Mouse (Mus musculus) neural tube, embryonic 14.5 days (tissue): Measurements from ENCODE around the gene Olfr1057. TPM values are rescaled to one million over a fixed set of nuclear protein-coding genes. Genes with fewer than 3 reads are reported as not detected.

Source experiments
- ATAC-seq: fragments of 200-750 bp; cut with Nextera tagmentation; 2 replicates; pipeline ENCODE4 v1.8.0; 2017; ENCODE audit warnings: low read depth, mild to moderate bottlenecking, moderate TSS enrichment, moderate library complexity
- H3K27ac ChIP-seq: fragments of 300-500 bp; sonication (generic); 2 replicates; pipeline ENCODE4 v1.5.1; 2014; ENCODE audit warnings: low read depth, mild to moderate bottlenecking, control low read depth, low read length, moderate library complexity, mixed read lengths
- H3K27me3 ChIP-seq: fragments of 300-500 bp; sonication (generic); 2 replicates; pipeline ENCODE4 v1.6.1; 2014; ENCODE audit warnings: low read length; ENCODE audit not compliant: control insufficient read depth, insufficient read depth
- H3K36me3 ChIP-seq: fragments of 300-500 bp; sonication (generic); 2 replicates; pipeline ENCODE4 v1.6.1; 2014; ENCODE audit warnings: low read length, mixed read lengths; ENCODE audit not compliant: control insufficient read depth, insufficient read depth
- H3K4me1 ChIP-seq: fragments of 300-500 bp; sonication (generic); 2 replicates; pipeline ENCODE4 v1.6.1; 2014; ENCODE audit warnings: low read length; ENCODE audit not compliant: control insufficient read depth, insufficient read depth
- H3K4me2 ChIP-seq: fragments of 300-500 bp; sonication (generic); 2 replicates; pipeline ENCODE4 v1.6.1; 2014; ENCODE audit warnings: mild to moderate bottlenecking, low read depth, low read length, control low read depth
- H3K4me3 ChIP-seq: fragments of 300-500 bp; sonication (generic); 2 replicates; pipeline ENCODE4 v1.5.1; 2014; ENCODE audit warnings: low read depth, low read length, control low read depth, mixed read lengths
- H3K9ac ChIP-seq: fragments of 300-500 bp; sonication (generic); replicated peaks from 2 replicates; pipeline ENCODE4 v1.6.1; 2014; ENCODE audit warnings: low read depth, mild to moderate bottlenecking, control low read depth, low read length, mixed read lengths
- H3K9me3 ChIP-seq: fragments of 300-500 bp; sonication (generic); 2 replicates; pipeline ENCODE4 v1.6.1; 2016; ENCODE audit warnings: low read length; ENCODE audit not compliant: control insufficient read depth
- WGBS: fragments of 180-500 bp; shearing (Covaris S2); extraction: QIAGEN DNeasy Blood & Tissue Kit; methylation state at CpG from one replicate; pipeline ENCODE4 v1.1.7; 2014; 5-methylcytosine and 5-hydroxymethylcytosine counted together
- polyA plus RNA-seq: library from polyadenylated mRNA; unstranded; fragments of >200 nt; fragmentation: Nextera tagmentation; extraction: Ambion mirVana; gene quantifications from 2 replicates; pipeline ENCODE4 v1.2.1, GENCODE M21; 2014

Olfr1057 gene
- polyA plus RNA-seq, 1 experiment from 2014 or later: not detected

DNA sequence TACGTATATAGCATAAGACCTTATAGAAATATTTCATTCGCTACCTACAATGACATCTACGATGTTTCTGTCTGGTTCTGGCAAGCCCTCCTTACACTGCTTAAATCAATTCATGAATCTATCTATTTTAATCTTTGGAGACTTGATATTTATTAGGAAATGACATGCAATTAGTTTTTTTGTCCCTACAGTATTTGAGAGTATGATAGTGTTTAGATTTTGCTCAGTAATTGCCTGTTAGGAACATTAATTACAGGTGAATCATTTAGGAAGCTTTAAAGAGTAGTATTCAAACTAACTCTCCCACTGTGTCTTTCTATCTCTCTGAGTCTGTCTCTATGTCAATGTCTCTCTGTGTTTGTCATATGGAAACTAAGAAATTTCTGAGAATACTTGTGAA, 42.9 kb downstream of the Olfr1057 start, which contains the start of gene Olfr1054:
TSS of gene Olfr1054 (minus strand) at position 101 of the 400 bp plus-strand sequence.
- Histone ChIP-seq H3K4me2 (no peak within 1 kb of the TSS), H3K27me3 (no peaks in the 10 kb centered on the region), H3K36me3 (no peaks in the 10 kb centered on the region), H3K9ac (no peak within 1 kb of the TSS), H3K4me3 (no peak within 1 kb of the TSS), H3K9me3 (no peaks in the 10 kb centered on the region), H3K4me1 (no peaks in the 10 kb centered on the region), H3K27ac (no peak within 1 kb of the TSS)
- WGBS: 86% methylated on average over 3 of the region's 3 CpGs
- ATAC-seq: no peak

Other genes with a start within 250 kb of the Olfr1057 start
- not detected in 2 replicates for gene Olfr1039, start 242.5 kb downstream of the Olfr1057 start, polyA plus RNA-seq
- gene Olfr1040, start 231.7 kb downstream of the Olfr1057 start, polyA plus RNA-seq: not detected in 2 replicates
- not detected in 2 replicates for gene Olfr1042, start 216.6 kb downstream of the Olfr1057 start, polyA plus RNA-seq
- gene Olfr1043, start 210.9 kb downstream of the Olfr1057 start, polyA plus RNA-seq: not detected in 2 replicates
- not detected in 2 replicates for gene Olfr1044, start 200.6 kb downstream of the Olfr1057 start, polyA plus RNA-seq
- not detected in 2 replicates for gene Olfr52, start 192.7 kb downstream of the Olfr1057 start, polyA plus RNA-seq
- not detected in 2 replicates for gene Olfr1045, start 175.4 kb downstream of the Olfr1057 start, polyA plus RNA-seq
- gene Olfr1046, start 159.1 kb downstream of the Olfr1057 start, polyA plus RNA-seq: not detected in 2 replicates
- gene Olfr1047, start 147.0 kb downstream of the Olfr1057 start, polyA plus RNA-seq: not detected in 2 replicates
- gene Olfr1048, start 138.1 kb downstream of the Olfr1057 start, polyA plus RNA-seq: not detected in 2 replicates
- gene Olfr1049, start 120.1 kb downstream of the Olfr1057 start, polyA plus RNA-seq: not detected in 2 replicates
- not detected in 2 replicates for gene Olfr1051, start 99.3 kb downstream of the Olfr1057 start, polyA plus RNA-seq
- gene Olfr1052, start 85.9 kb downstream of the Olfr1057 start, polyA plus RNA-seq: not detected in 2 replicates
- not detected in 2 replicates for gene Olfr1053, start 63.1 kb downstream of the Olfr1057 start, polyA plus RNA-seq
- gene Olfr1054, start 43.0 kb downstream of the Olfr1057 start, polyA plus RNA-seq: not detected in 2 replicates
- not detected in 2 replicates for gene Olfr1055, start 28.1 kb downstream of the Olfr1057 start, polyA plus RNA-seq
- gene Olfr1056, start 15.9 kb downstream of the Olfr1057 start, polyA plus RNA-seq: not detected in 2 replicates
- gene Olfr1058, start 10.2 kb upstream of the Olfr1057 start, polyA plus RNA-seq: not detected in 2 replicates
- not detected in 2 replicates for gene Olfr1061, start 35.7 kb upstream of the Olfr1057 start, polyA plus RNA-seq
- gene Olfr1062, start 48.4 kb upstream of the Olfr1057 start, polyA plus RNA-seq: not detected in 2 replicates
- gene Olfr1065, start 72.2 kb upstream of the Olfr1057 start, polyA plus RNA-seq: not detected in 2 replicates
- not detected in 2 replicates for gene Olfr1066, start 77.9 kb upstream of the Olfr1057 start, polyA plus RNA-seq
- gene Olfr228, start 109.0 kb upstream of the Olfr1057 start, polyA plus RNA-seq: not detected in 2 replicates
- gene Olfr1076, start 130.1 kb upstream of the Olfr1057 start, polyA plus RNA-seq: not detected in 2 replicates
- gene Olfr1079, start 164.1 kb upstream of the Olfr1057 start, polyA plus RNA-seq: not detected in 2 replicates
- gene Olfr1080, start 179.8 kb upstream of the Olfr1057 start, polyA plus RNA-seq: not detected in 2 replicates
- not detected in 2 replicates for gene Olfr1082, start 220.6 kb upstream of the Olfr1057 start, polyA plus RNA-seq